Mouse (Mus musculus) C2C12 (cell line): ENCODE data around the gene Olfr437. TPM values are rescaled to one million over a fixed set of nuclear protein-coding genes. Genes with fewer than 3 reads are reported as not detected.
"Not testable (repeated sequence)": the region's sequence is repeated elsewhere in the genome, so short reads cannot be mapped to it uniquely, and the experiment has no call there.

Source experiments
- H3K27me3 ChIP-seq: one replicate; pipeline ENCODE4 v1.6.1; 2011; ENCODE audit not compliant: control insufficient read depth, insufficient read depth, insufficient read length
- H3K36me3 ChIP-seq: one replicate; pipeline ENCODE4 v1.6.1; 2011; ENCODE audit not compliant: control insufficient read depth, insufficient read depth
- H3K4me3 ChIP-seq: one replicate; pipeline ENCODE4 v1.5.1; 2011; ENCODE audit warnings: mild to moderate bottlenecking, control low read depth; ENCODE audit not compliant: poor library complexity, insufficient read depth, severe bottlenecking
- H3K79me2 ChIP-seq: one replicate; pipeline ENCODE4 v1.6.1; 2011; ENCODE audit not compliant: control insufficient read depth, insufficient read depth
- H3K79me3 ChIP-seq: one replicate; pipeline ENCODE4 v1.6.1; 2011; ENCODE audit warnings: low read depth, control low read depth
- H3ac ChIP-seq: one replicate; pipeline ENCODE3; 2011; ENCODE audit warnings: low read depth; ENCODE audit not compliant: control insufficient read depth, insufficient read length
- CEBPB ChIP-seq: IDR thresholded peaks from one replicate; pipeline ENCODE4 v1.6.1; 2011; ENCODE audit warnings: low read depth, mild to moderate bottlenecking, control low read depth, moderate library complexity
- CTCF ChIP-seq: IDR thresholded peaks from one replicate; pipeline ENCODE4 v1.5.1; 2011; ENCODE audit not compliant: control insufficient read depth, insufficient read depth, insufficient read length
- FOSL1 ChIP-seq: IDR thresholded peaks from one replicate; pipeline ENCODE4 v1.8.0; 2011; ENCODE audit warnings: mild to moderate bottlenecking, low read length; ENCODE audit not compliant: poor library complexity, insufficient read depth, severe bottlenecking
- MAX ChIP-seq: IDR thresholded peaks from one replicate; pipeline ENCODE4 v1.6.1; 2011; ENCODE audit warnings: mild to moderate bottlenecking, control low read depth
- MYOD1 ChIP-seq: IDR thresholded peaks from one replicate; pipeline ENCODE4 v1.6.1; 2011; ENCODE audit warnings: low read depth; ENCODE audit not compliant: control insufficient read depth, insufficient read length
- MYOG ChIP-seq: IDR thresholded peaks from one replicate; pipeline ENCODE4 v1.6.1; 2011; ENCODE audit not compliant: control insufficient read depth, insufficient read length; ENCODE audit errors: extremely low read depth
- USF1 ChIP-seq: IDR thresholded peaks from one replicate; pipeline ENCODE4 v1.6.1; 2011; ENCODE audit warnings: low read depth, mild to moderate bottlenecking, control low read depth, moderate library complexity
- long read RNA-seq, 2 experiments: library from polyadenylated mRNA; unstranded; transcript quantifications; one replicate each; pipeline ENCODE4 v2.0.0; 2019 to 2020
- polyA plus RNA-seq: library from polyadenylated mRNA; unstranded; fragments of >200 nt; fragmentation: generic; extraction: Trizol; gene quantifications from one replicate; pipeline ENCODE4 v1.2.1, GENCODE M21; 2012; ENCODE audit warnings: missing spikeins

Olfr437 gene
- polyA plus RNA-seq, result not detected
- long read RNA-seq, experiment 1, result 0 reads
- long read RNA-seq, experiment 2, result 0 reads

DNA sequence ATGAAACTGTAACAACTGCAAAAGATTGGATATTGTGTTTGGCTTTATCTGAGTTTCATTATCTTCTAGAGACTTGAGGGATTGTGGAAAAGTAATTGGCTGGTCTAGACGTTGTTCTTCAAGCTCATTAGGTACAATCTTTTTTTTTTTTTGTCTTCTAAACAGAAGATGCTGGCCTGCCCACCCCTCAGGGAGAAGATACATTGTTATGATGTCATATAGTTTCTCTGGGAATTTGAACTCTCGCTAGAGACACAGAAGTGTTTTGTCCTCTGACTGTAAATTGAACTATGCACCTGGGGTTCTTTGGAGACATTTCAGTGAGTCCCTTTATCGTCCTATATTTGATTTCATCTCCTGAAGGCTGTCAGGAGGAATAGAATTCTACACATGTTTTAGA lies at the start of gene Olfr437:
Gene Olfr437 (plus strand): TSS at position 301 of the 400 bp plus-strand sequence.
- Histone ChIP-seq H3K79me2 (no peaks in the 10 kb centered on the region), H3K27me3 (no peaks in the 10 kb centered on the region), H3K36me3 (no peaks in the 10 kb centered on the region), H3K4me3 (no peak within 1 kb of the TSS), H3K79me3 (no peaks in the 10 kb centered on the region), H3ac (no peak within 1 kb of the TSS)
- TF ChIP-seq USF1 (no peak), MYOG (no peak), MYOD1 (no peak), CEBPB (no peak), FOSL1 (no peak), CTCF (no peak), MAX (no peak)

DNA sequence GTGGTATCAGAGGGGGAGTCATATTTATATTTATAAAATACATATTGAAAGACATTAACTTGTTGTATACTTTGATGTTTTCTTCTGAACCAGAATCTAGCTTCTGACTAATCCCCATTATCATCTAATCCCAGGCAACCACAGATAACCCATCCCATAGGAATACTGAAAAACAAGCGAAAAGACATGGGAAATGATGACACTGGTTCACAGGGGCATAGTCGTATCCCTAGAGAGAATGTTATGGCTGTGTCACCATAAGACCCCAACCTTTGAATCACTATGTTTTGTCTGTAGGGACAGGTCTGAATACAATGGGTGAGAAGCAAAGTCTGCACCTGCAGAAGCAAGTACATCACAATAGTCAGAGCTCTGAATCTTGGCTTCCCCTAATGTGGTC lies 16.8 kb upstream of the Olfr437 start, which contains the start of gene Olfr237-ps1:
Gene Olfr237-ps1 (plus strand): TSS at position 301 of the 400 bp plus-strand sequence.
- H3K27me3 ChIP-seq, H3K4me3 ChIP-seq, H3K36me3 ChIP-seq, H3ac ChIP-seq, H3K79me3 ChIP-seq, H3K79me2 ChIP-seq: not testable (repeated sequence)

DNA sequence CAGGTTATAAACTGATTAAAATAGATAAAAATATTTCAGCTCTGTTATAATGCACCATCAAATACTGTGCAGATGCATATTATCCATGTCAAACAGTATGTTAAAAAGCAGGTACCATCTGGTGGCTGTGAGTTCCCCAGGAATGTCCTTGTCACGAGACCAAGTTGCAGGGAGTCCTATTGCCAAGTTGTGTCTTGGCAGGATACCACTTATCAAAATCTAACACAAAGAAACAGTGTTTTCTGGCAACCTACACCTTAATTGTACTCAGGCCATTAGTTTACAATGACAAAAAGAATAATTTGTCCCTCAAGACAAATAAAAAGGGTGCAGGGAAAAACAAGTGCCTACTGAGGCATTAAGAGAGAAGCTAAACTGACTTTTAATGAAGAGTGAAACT lies 3.6 kb upstream of the Olfr437 start:
- Histone ChIP-seq H3K79me3 (no peaks in the 10 kb centered on the region), H3K79me2 (no peaks in the 10 kb centered on the region), H3K36me3 (no peaks in the 10 kb centered on the region), H3K27me3 (no peaks in the 10 kb centered on the region), H3ac (no peak overlapping the region), H3K4me3 (no peak overlapping the region)
- TF ChIP-seq CTCF (no peak), MAX (no peak), MYOG (no peak)

DNA sequence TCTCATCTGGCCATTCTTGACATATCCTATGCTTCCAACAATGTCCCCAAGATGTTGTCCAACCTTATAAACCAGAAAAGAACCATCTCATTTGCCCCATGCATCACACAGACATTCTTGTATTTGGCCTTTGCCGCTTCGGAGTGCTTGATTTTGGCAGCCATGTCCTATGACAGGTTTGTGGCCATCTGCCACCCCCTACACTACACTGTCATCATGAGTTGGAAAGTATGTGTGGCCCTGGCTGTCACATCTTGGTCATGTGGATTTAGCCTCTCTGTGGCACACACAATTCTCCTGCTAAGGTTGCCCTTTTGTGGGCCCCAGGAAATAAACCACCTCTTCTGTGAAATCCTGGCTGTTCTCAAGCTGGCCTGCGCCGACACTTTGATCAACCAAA lies 4.2 kb downstream of the Olfr437 start:
- TF ChIP-seq CTCF (no peak), MAX (no peak), USF1 (no peak), CEBPB (no peak), FOSL1 (no peak), MYOD1 (no peak), MYOG (no peak)
- H3K4me3 ChIP-seq, result no peak overlapping the region

DNA sequence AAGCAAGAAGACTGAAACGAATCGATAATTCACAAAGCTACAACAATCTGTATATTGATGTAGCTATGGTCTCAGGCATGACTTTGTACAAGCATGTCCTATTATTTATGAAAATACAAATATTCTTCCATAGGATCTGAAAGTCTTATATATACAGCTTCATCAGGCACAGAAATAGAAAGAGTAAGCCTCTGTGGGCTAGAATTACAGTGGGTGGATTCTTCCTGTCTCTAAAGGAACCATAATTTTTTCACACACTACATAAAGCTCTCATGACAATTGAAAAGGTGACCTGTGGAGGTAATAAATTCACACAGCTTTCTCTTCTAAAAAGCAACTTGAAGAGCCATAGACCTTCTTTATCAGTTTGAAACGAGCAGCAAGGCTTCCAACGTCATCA lies 8.8 kb downstream of the Olfr437 start, which contains the start of gene Olfr13:
Gene Olfr13 (plus strand): TSS at position 301 of the 400 bp plus-strand sequence.
- TF ChIP-seq MYOD1 (no peak), MYOG (no peak), USF1 (no peak), MAX (no peak), CTCF (no peak), FOSL1 (no peak), CEBPB (no peak)
- Histone ChIP-seq H3K79me2 (no peaks in the 10 kb centered on the region), H3K27me3 (no peaks in the 10 kb centered on the region), H3ac (no peak within 1 kb of the TSS), H3K4me3 (no peak within 1 kb of the TSS), H3K79me3 (no peaks in the 10 kb centered on the region), H3K36me3 (no peaks in the 10 kb centered on the region)

More for the DNA sequence above, 4.2 kb downstream of the Olfr437 start:
- no peaks in the 10 kb centered on the region for H3K79me2 ChIP-seq
- no peaks in the 10 kb centered on the region for H3K79me3 ChIP-seq
- H3ac ChIP-seq, result no peak overlapping the region
- H3K27me3 ChIP-seq, result no peaks in the 10 kb centered on the region
- no peaks in the 10 kb centered on the region for H3K36me3 ChIP-seq

DNA sequence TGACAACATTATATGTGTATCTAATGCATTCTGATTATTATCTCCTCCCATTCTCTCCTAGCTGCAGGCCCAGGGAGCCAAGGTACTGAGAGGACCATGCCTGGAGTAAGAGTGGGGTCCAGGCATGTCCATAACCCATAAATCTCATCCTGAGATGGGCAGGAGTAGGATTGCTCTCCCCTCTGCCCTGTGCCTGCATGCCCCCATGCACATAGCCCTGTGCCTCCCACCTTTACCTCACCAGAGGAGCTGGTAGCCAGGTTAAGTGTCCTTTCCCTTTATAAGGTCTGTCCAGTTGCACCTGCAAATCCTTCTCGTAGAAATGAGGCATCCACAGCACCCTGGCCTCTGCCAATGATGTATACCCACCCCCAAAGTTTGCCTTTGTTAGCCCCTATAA lies 15.0 kb downstream of the Olfr437 start:
- Histone ChIP-seq H3K27me3 (no peaks in the 10 kb centered on the region), H3K79me2 (no peaks in the 10 kb centered on the region), H3ac (no peak overlapping the region), H3K4me3 (no peak overlapping the region), H3K79me3 (no peaks in the 10 kb centered on the region), H3K36me3 (no peaks in the 10 kb centered on the region)
- no peak for TF ChIP-seq FOSL1
- TF ChIP-seq MYOG, result no peak
